ENCODE assay signal across 9 mouse cellular contexts in genomic region chr6:41761702-41762369, GRCm38 (mm10). TPM values are rescaled to one million over a fixed set of nuclear protein-coding genes. Genes with fewer than 3 reads are reported as not detected.
DNase-seq lines count a peak whose midpoint lies in the region; ATAC-seq and TF ChIP-seq lines count a peak whose summit lies in the region.
"Had no signal": no experiment of that assay in that cellular context is flagged by ENCODE, and none has a peak within 500 bp of the region (broad histone marks: within the 10 kb centered on the region; RNA-seq: fewer than 3 reads in every experiment).

No protein-coding gene starts in this region.

- H3K9ac ChIP-seq in embryonic facial prominence, embryonic 11.5 days (replicated peaks; ENCODE audit: low read length) = no peak overlapping the region

- peak; percentile 44 to 67 for DNase-seq in heart, adult 18-20 months
- no peak for DNase-seq in heart, postnatal 25 days (ENCODE audit: low spot score)
- peak; percentile 3 for DNase-seq in adrenal gland, postnatal 25 days
- DNase-seq in embryonic facial prominence, embryonic 11.5 days (ENCODE audit: low spot score) = peak; percentile 85
- peak; percentile 38 for DNase-seq in large intestine, adult 2 months (ENCODE audit: low read depth, low spot score)
- DNase-seq in lung, adult 2 months = peak; percentile 5
- DNase-seq in retina, adult 2 months (ENCODE audit: low read depth, low spot score) = peak; percentile 29

- no peaks in the 10 kb centered on the region for H3K27me3 ChIP-seq in embryonic facial prominence, embryonic 11.5 days (ENCODE audit: control insufficient read depth, insufficient read depth, low read length)

- H3K4me3 ChIP-seq in embryonic facial prominence, embryonic 11.5 days (ENCODE audit: low read depth, low read length) = no peak overlapping the region
- no peak overlapping the region for H3K4me3 ChIP-seq in lung, adult 2 months (replicated peaks; ENCODE audit: extremely low read depth, low read depth, low read length)

- TF ChIP-seq CTCF in lung, adult 2 months (IDR thresholded peaks at IDR 0.05; ENCODE audit: insufficient read depth, low read length) = peak; percentile 37; the same call in 1 of the 2 replicates

- peak; percentile 85; the same call in 1 of the 2 replicates for ATAC-seq in embryonic facial prominence, embryonic 11.5 days (replicated peaks; ENCODE audit: insufficient number of reproducible peaks, low FRiP score, low TSS enrichment, low read depth)
- ATAC-seq in hematopoietic stem cell, adult 5-6 weeks (replicated peaks in 1 of 2; ENCODE audit: insufficient read depth in 1 of 2, low FRiP score in 2 of 2, low TSS enrichment in 1 of 2, low read depth in 1 of 2, poor library complexity in 2 of 2, severe bottlenecking in 2 of 2) = peak; percentile 77 to 78; a peak in 3 of 4 replicates

- no peak overlapping the region for H3K4me2 ChIP-seq in embryonic facial prominence, embryonic 11.5 days (ENCODE audit: low read depth, low read length)

- no peak overlapping the region for H3K27ac ChIP-seq in embryonic facial prominence, embryonic 11.5 days (replicated peaks; ENCODE audit: low read depth, low read length)
- H3K27ac ChIP-seq: macrophage had no signal

- intact Hi-C loops in heart, postnatal 25 days (cut with DNase I) = loop anchor here (1.0 to 10.0 kb wide), 2 partner anchors 563 to 821 kb away; partner anchors contain the start of gene Fam131b

- no peaks in the 10 kb centered on the region for H3K4me1 ChIP-seq in embryonic facial prominence, embryonic 11.5 days (ENCODE audit: control insufficient read depth, insufficient read depth, low read length)
- H3K4me1 ChIP-seq in lung, adult 2 months (ENCODE audit: control insufficient read depth, insufficient read depth, low read length) = no peaks in the 10 kb centered on the region

- H3K9me3 ChIP-seq in embryonic facial prominence, embryonic 11.5 days (replicated peaks; ENCODE audit: control insufficient read depth, low read length) = no peaks in the 10 kb centered on the region

- H3K36me3 ChIP-seq in embryonic facial prominence, embryonic 11.5 days (replicated peaks; ENCODE audit: control insufficient read depth, insufficient read depth, low read depth, low read length) = no peaks in the 10 kb centered on the region

- no peak for TF ChIP-seq POLR2A in lung, adult 2 months (IDR thresholded peaks at IDR 0.05; ENCODE audit: borderline replicate concordance, extremely low read depth, low read depth, low read length)

- WGBS in embryonic facial prominence, embryonic 11.5 days = 4% methylated on average over 1 of the region's 1 CpGs
- 2% methylated on average over 1 of the region's 1 CpGs for WGBS in large intestine, adult 2 months
- 11% methylated on average over 1 of the region's 1 CpGs for WGBS in lung, adult 2 months

RNA-seq across cellular contexts. Expression of gene Olfr459, which starts 13.1 kb away (rescaled TPM):
- total RNA-seq in heart, adult 18-20 months (2021) = not detected
- total RNA-seq in heart, postnatal 25 days (2021) = not detected
- total RNA-seq in adrenal gland, postnatal 25 days (2021) = not detected in 2 replicates
- polyA plus RNA-seq in embryonic facial prominence, embryonic 11.5 days (2014; fragmentation: Nextera tagmentation; extraction: Ambion mirVana) = not detected in 2 replicates
- not detected in 2 replicates for total RNA-seq in hematopoietic stem cell, adult 5-6 weeks (2017)
- not detected in 2 replicates for polyA plus RNA-seq in large intestine, adult 2 months (2012; rRNA removed)
- not detected in 2 replicates for polyA plus RNA-seq in lung, adult 2 months (2012; rRNA removed)
- polyA plus RNA-seq: macrophage had no signal

RNA-seq across cellular contexts. Expression of gene Kel, which starts 57.7 kb away (rescaled TPM):
- total RNA-seq in heart, adult 18-20 months (2021) = not detected
- total RNA-seq in heart, postnatal 25 days (2021) = under 1 TPM in 1 of 2 experiments, not detected in 1; 0.89 TPM
- total RNA-seq in adrenal gland, postnatal 25 days (2021) = not detected in 2 replicates
- 10.1 and 10.2 TPM in 2 replicates for polyA plus RNA-seq in embryonic facial prominence, embryonic 11.5 days (2014; fragmentation: Nextera tagmentation; extraction: Ambion mirVana)
- 2.3 and 12.9 TPM in 2 replicates for total RNA-seq in hematopoietic stem cell, adult 5-6 weeks (2017)
- polyA plus RNA-seq in large intestine, adult 2 months (2012; rRNA removed) = not detected in 2 replicates
- not detected in 2 replicates for polyA plus RNA-seq in lung, adult 2 months (2012; rRNA removed)
- polyA plus RNA-seq: macrophage had no signal
